Comparison of ENCODE assay signal across 7 mouse cellular contexts in genomic region chr11:80287150-80287549, GRCm38 (mm10). TPM values are rescaled to one million over a fixed set of nuclear protein-coding genes. Genes with fewer than 3 reads are reported as not detected.
DNase-seq lines count a peak whose midpoint lies in the region; ATAC-seq lines count a peak whose summit lies in the region.

No protein-coding gene starts in this region.

- no peaks in the 10 kb centered on the region for H3K27me3 ChIP-seq in forebrain, embryonic 14.5 days (replicated peaks; ENCODE audit: control insufficient read depth, insufficient read depth, low read length)

- no peaks in the 10 kb centered on the region for H3K36me3 ChIP-seq in forebrain, embryonic 14.5 days (ENCODE audit: control insufficient read depth, insufficient read depth, low read length)

- ATAC-seq in forebrain, embryonic 14.5 days = 0 out of 2 replicates have a peak, but pooled peaks have one; percentile 45

- H3K9ac ChIP-seq in forebrain, embryonic 14.5 days (ENCODE audit: low read length) = no peak overlapping the region

- H3K4me2 ChIP-seq in forebrain, embryonic 14.5 days (ENCODE audit: low read length) = no peak overlapping the region

- WGBS in forebrain, embryonic 14.5 days = 16% methylated on average over 5 of the region's 5 CpGs

- H3K4me3 ChIP-seq in forebrain, embryonic 14.5 days (ENCODE audit: low read depth, low read length) = no peak overlapping the region

- DNase-seq in 3T3-L1 (ENCODE audit: low read depth, low spot score) = peak; percentile 77
- DNase-seq in CD4-positive, CD25-positive, alpha-beta regulatory T cell, adult 2 months (ENCODE audit: low read depth, low spot score) = peak; percentile 85
- peak; percentile 85 for DNase-seq in brain, adult 2 months (ENCODE audit: low read depth, low spot score)
- DNase-seq in forebrain, embryonic 14.5 days (ENCODE audit: low spot score) = peak; percentile 87
- DNase-seq in kidney, postnatal 4 days = peak; percentile 80 to 82
- DNase-seq in lung, postnatal 14 days = peak; percentile 81
- peak; percentile 37 to 45 for DNase-seq in right cerebral cortex, postnatal 36 days (ENCODE audit: low spot score in 2 of 2)

- no peaks in the 10 kb centered on the region for H3K9me3 ChIP-seq in forebrain, embryonic 14.5 days (replicated peaks; ENCODE audit: control insufficient read depth, low read length)

- H3K4me1 ChIP-seq in forebrain, embryonic 14.5 days (ENCODE audit: control insufficient read depth, insufficient read depth, low read length) = peaks cover 5% of the 10 kb centered on the region; the same call in 1 of the 2 replicates

- H3K27ac ChIP-seq in forebrain, embryonic 14.5 days (ENCODE audit: low read depth, low read length) = no peak overlapping the region

RNA-seq across cellular contexts. Expression of gene Rhbdl3, which starts 13.6 kb away (rescaled TPM):
- polyA plus RNA-seq in forebrain, embryonic 14.5 days (2014; fragmentation: Nextera tagmentation; extraction: Ambion mirVana) = 10.9 and 11.8 TPM in 2 replicates
